In genomic region chr12:69890051-69890450, GRCm38 (mm10) we compare ENCODE assay signal across 10 mouse cellular contexts. TPM values are rescaled to one million over a fixed set of nuclear protein-coding genes. Genes with fewer than 3 reads are reported as not detected.
DNase-seq lines count a peak whose midpoint lies in the region; ATAC-seq and TF ChIP-seq lines count a peak whose summit lies in the region.
"Had no signal": no experiment of that assay in that cellular context is flagged by ENCODE, and none has a peak within 500 bp of the region (broad histone marks: within the 10 kb centered on the region; RNA-seq: fewer than 3 reads in every experiment).

No protein-coding gene starts in this region.

- 59% methylated on average over 6 of the region's 6 CpGs for WGBS in heart, embryonic 15.5 days
- WGBS in hindbrain, postnatal 0 days = 40% methylated on average over 6 of the region's 6 CpGs
- WGBS in midbrain, embryonic 16.5 days = 28% methylated on average over 6 of the region's 6 CpGs

- peak overlapping the region; percentile 88 for H3K4me3 ChIP-seq in heart, embryonic 15.5 days
- peak overlapping the region; percentile 10; the same call in 1 of the 2 replicates for H3K4me3 ChIP-seq in cortical plate, adult 2 months (ENCODE audit: insufficient read depth, low read length)
- H3K4me3 ChIP-seq in hindbrain, postnatal 0 days (ENCODE audit: low read length) = no peak overlapping the region
- H3K4me3 ChIP-seq in midbrain, embryonic 16.5 days (ENCODE audit: low read depth, low read length) = 0 out of 2 replicates have a peak overlapping the region, but pooled peaks have one; percentile 0

- H3K27ac ChIP-seq in heart, embryonic 15.5 days = peak overlapping the region; percentile 58
- no peak overlapping the region for H3K27ac ChIP-seq in cortical plate, adult 2 months (ENCODE audit: insufficient read depth, low read length)
- H3K27ac ChIP-seq in hindbrain, postnatal 0 days = no peak overlapping the region
- no peak overlapping the region for H3K27ac ChIP-seq in midbrain, embryonic 16.5 days (ENCODE audit: low read length)

- H3K27me3 ChIP-seq in heart, embryonic 15.5 days = no peaks in the 10 kb centered on the region
- no peaks in the 10 kb centered on the region for H3K27me3 ChIP-seq in hindbrain, postnatal 0 days (ENCODE audit: insufficient read depth, low read length)
- no peaks in the 10 kb centered on the region for H3K27me3 ChIP-seq in midbrain, embryonic 16.5 days (ENCODE audit: control insufficient read depth, insufficient read depth, low read depth, low read length)

- H3K4me2 ChIP-seq in heart, embryonic 15.5 days = peak overlapping the region; percentile 75
- H3K4me2 ChIP-seq in hindbrain, postnatal 0 days (ENCODE audit: low read depth, low read length) = peak overlapping the region; percentile 71
- peak overlapping the region; percentile 84 for H3K4me2 ChIP-seq in midbrain, embryonic 16.5 days (ENCODE audit: low read length)

- no peaks in the 10 kb centered on the region for H3K9me3 ChIP-seq in heart, embryonic 15.5 days (replicated peaks)
- H3K9me3 ChIP-seq in hindbrain, postnatal 0 days (ENCODE audit: low read length) = no peaks in the 10 kb centered on the region
- H3K9me3 ChIP-seq in midbrain, embryonic 16.5 days (replicated peaks; ENCODE audit: control insufficient read depth, low read length, poor library complexity, severe bottlenecking) = no peaks in the 10 kb centered on the region

- DNase-seq in heart, adult 9 months (ENCODE audit: low spot score in 2 of 2) = no peak
- DNase-seq in hindbrain, postnatal 0 days (ENCODE audit: low spot score) = no peak
- DNase-seq in embryo, embryonic 10 days (ENCODE audit: low spot score) = no peak
- DNase-seq: cerebellum, adult 18-20 months; layer of hippocampus, adult 9-11 months had no signal

- peaks cover 37% of the 10 kb centered on the region for H3K4me1 ChIP-seq in heart, embryonic 15.5 days (replicated peaks)
- H3K4me1 ChIP-seq in cortical plate, adult 2 months (ENCODE audit: control insufficient read depth, insufficient read depth, low read length) = peaks cover 11% of the 10 kb centered on the region
- peaks cover 14% of the 10 kb centered on the region; the same call in 1 of the 2 replicates for H3K4me1 ChIP-seq in hindbrain, postnatal 0 days (ENCODE audit: insufficient read depth, low read length)
- peaks cover 23% of the 10 kb centered on the region for H3K4me1 ChIP-seq in midbrain, embryonic 16.5 days (ENCODE audit: control insufficient read depth, insufficient read depth, low read length)

- no peak for TF ChIP-seq POLR2A in cortical plate, adult 2 months (IDR thresholded peaks at IDR 0.05; ENCODE audit: extremely low read depth, insufficient read depth, low read length)

- H3K36me3 ChIP-seq in heart, embryonic 15.5 days = no peaks in the 10 kb centered on the region
- H3K36me3 ChIP-seq in hindbrain, postnatal 0 days (ENCODE audit: insufficient read depth, low read length) = no peaks in the 10 kb centered on the region
- no peaks in the 10 kb centered on the region; the same call in 1 of the 2 replicates for H3K36me3 ChIP-seq in midbrain, embryonic 16.5 days (ENCODE audit: control insufficient read depth, insufficient read depth, low read length)

- H3K9ac ChIP-seq in heart, embryonic 15.5 days = peak overlapping the region; percentile 25; the same call in 1 of the 2 replicates
- peak overlapping the region; percentile 30; the same call in 1 of the 2 replicates for H3K9ac ChIP-seq in hindbrain, postnatal 0 days (replicated peaks; ENCODE audit: low read length)
- H3K9ac ChIP-seq in midbrain, embryonic 16.5 days (ENCODE audit: low read depth, low read length) = peak overlapping the region; percentile 2

- no peak for ATAC-seq in heart, embryonic 15.5 days (replicated peaks; ENCODE audit: insufficient number of reproducible peaks, insufficient read depth, low FRiP score, low read depth)
- no peak for ATAC-seq in hindbrain, postnatal 0 days
- no peak for ATAC-seq in midbrain, embryonic 16.5 days
- ATAC-seq in cerebellum, adult (ENCODE audit: insufficient number of reproducible peaks, low FRiP score, low TSS enrichment) = no peak
- no peak for ATAC-seq in erythroid progenitor cell, adult 5-6 weeks (replicated peaks; ENCODE audit: low FRiP score, poor library complexity, severe bottlenecking)

- TF ChIP-seq CTCF in cortical plate, adult 2 months (IDR thresholded peaks at IDR 0.05; ENCODE audit: extremely low read depth, insufficient read depth, low read length) = no peak
- no peak for TF ChIP-seq CTCF in hindbrain, postnatal 0 days (IDR thresholded peaks at IDR 0.05; ENCODE audit: low read depth)

RNA-seq across cellular contexts. Expression of gene Atl1, which starts 2.4 kb away (rescaled TPM):
- 6.6 and 7.1 TPM in 2 replicates for polyA plus RNA-seq in heart, embryonic 15.5 days (2015; fragmentation: Nextera tagmentation; extraction: Ambion mirVana)
- 108 and 119 TPM in 2 replicates for polyA plus RNA-seq in cortical plate, adult 2 months (2012; rRNA removed)
- total RNA-seq in hindbrain, postnatal 0 days (2014; rRNA removed) = 130 and 143 TPM in 2 replicates
- 145 and 151 TPM in 2 replicates for polyA plus RNA-seq in hindbrain, postnatal 0 days (2015; fragmentation: Nextera tagmentation; extraction: Ambion mirVana)
- polyA plus RNA-seq in midbrain, embryonic 16.5 days (2015; fragmentation: Nextera tagmentation; extraction: Ambion mirVana) = 171 and 177 TPM in 2 replicates
- total RNA-seq in erythroid progenitor cell, adult 5-6 weeks (2015; ENCODE audit: low replicate concordance) = 6.1 and 12.6 TPM in 2 replicates
- 11.7 and 25.8 TPM in 2 replicates for total RNA-seq in erythroid progenitor cell, adult 5-6 weeks (2017; ENCODE audit: low replicate concordance)

RNA-seq across cellular contexts. Expression of gene Map4k5, which starts 2.9 kb away (rescaled TPM):
- polyA plus RNA-seq in heart, embryonic 15.5 days (2015; fragmentation: Nextera tagmentation; extraction: Ambion mirVana) = 27.7 and 29.2 TPM in 2 replicates
- polyA plus RNA-seq in cortical plate, adult 2 months (2012; rRNA removed) = 25.3 and 25.9 TPM in 2 replicates
- 30.9 and 32.3 TPM in 2 replicates for total RNA-seq in hindbrain, postnatal 0 days (2014; rRNA removed)
- 17.1 and 19.5 TPM in 2 replicates for polyA plus RNA-seq in hindbrain, postnatal 0 days (2015; fragmentation: Nextera tagmentation; extraction: Ambion mirVana)
- 24.1 and 26.2 TPM in 2 replicates for polyA plus RNA-seq in midbrain, embryonic 16.5 days (2015; fragmentation: Nextera tagmentation; extraction: Ambion mirVana)
- total RNA-seq in erythroid progenitor cell, adult 5-6 weeks (2015; ENCODE audit: low replicate concordance) = 202 and 224 TPM in 2 replicates
- 300 and 358 TPM in 2 replicates for total RNA-seq in erythroid progenitor cell, adult 5-6 weeks (2017; ENCODE audit: low replicate concordance)

Comparison
In these comparisons a context has a peak if more than half of its experiments do, and no peak if none do; other contexts are left out.
1. RNA of gene Atl1, which starts 2.4 kb away (polyA plus RNA-seq): 171 to 177 TPM in midbrain, embryonic 16.5 days, 145 to 151 TPM in hindbrain, postnatal 0 days and 108 to 119 TPM in cortical plate, adult 2 months; 6.6 to 7.1 TPM in heart, embryonic 15.5 days; every median in the first group is over 10 times any median in the second.
2. Peak in every context shown above with its lines, with median percentiles within 50 percentile points of each other: H3K4me2 ChIP-seq and H3K9ac ChIP-seq.